Mouse (Mus musculus) thymus, postnatal 0 days (tissue): ENCODE measurements at regions not wholly inside any gene's neighbourhood (a gene's known extent, or its start where the extent isn't known, plus 50 kb on each side); places are given as distances from the start of the nearest gene placed in this dataset.

Source experiments
- DNase-seq: peaks from one replicate; pipeline ENCODE4 v3.0.0-alpha.2; 2015; ENCODE audit warnings: low spot score

DNA sequence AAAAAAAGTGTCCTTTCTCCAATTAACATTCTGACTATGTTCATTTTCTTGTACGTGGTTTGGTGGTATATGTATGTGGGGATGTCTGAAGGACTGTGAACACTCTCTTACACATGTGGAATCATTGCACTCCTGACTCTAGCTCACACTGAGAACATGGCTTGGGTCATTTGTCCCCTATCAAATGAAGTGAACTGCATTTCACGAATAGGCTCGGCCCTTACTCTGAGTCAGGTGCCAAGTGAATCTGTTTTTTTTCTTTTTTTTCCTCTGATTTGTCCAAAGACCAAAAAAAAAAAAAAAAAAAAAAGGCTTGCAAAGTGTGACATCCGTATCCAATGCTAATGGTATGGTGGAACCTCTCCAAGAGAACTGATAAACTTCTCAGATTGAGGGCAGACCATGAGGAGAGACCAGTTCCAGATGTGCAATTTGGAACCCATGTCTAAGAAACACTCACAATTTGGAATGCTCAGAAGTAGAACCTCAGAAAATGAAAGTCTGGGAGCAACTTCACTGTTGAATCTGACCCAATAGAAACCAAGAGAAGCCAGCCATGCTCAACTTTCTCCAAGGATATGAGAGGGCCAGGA is 631.7 kb upstream of the Fam160b2 start:
- no peak for DNase-seq

DNA sequence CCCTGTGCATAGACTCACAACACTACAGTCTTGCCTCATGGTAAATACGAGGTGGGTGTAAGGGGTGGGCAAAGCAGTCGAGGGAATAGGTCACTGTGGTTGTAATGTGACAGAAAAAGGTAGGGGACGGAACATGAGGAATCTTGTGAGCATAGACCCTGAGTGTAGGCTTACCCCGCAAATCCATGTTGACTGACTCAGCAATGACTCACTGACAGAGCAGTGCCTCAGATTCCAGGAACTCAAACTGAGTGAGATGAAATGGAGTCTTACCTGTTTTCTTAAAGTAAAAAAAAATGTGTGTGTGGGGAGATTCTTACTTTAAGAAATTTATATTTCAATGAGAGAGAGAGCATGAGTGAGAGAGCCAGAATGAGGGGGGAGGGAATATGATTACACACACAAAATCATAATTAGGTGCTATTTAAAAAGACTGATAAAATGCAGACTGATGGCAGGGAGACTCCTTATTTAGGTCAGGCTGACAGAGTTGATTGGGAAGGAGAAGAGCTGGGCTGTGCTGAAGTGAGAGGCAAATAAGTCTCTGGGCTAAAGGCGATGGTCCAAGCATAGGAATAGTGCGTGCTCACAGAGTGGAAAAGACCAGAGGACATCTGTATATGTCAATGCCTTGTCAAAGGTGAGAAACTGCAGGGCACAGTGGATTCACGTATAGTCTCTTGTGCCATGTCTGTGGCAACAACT is 631.0 kb upstream of the Fam160b2 start:
- DNase-seq = no peak

DNA sequence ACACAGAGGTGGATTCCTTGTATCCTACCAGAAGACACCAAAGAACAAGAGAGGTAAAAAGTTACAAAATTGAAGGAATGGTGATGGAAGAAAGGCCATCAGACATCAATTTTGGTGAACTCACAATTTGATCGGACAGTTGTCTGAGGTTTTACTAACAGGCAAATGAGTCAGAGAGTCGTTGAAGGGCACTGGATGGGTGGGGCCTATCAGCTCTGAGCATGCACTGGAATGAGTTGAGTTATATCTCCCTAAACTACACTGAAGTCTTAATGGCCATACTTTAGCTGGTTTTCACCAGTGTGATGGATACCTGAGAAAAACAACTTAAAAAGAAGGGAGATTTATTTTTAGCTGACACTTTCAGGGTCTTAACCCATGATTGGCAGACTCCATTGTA is 630.3 kb upstream of the Fam160b2 start:
- no peak for DNase-seq

DNA sequence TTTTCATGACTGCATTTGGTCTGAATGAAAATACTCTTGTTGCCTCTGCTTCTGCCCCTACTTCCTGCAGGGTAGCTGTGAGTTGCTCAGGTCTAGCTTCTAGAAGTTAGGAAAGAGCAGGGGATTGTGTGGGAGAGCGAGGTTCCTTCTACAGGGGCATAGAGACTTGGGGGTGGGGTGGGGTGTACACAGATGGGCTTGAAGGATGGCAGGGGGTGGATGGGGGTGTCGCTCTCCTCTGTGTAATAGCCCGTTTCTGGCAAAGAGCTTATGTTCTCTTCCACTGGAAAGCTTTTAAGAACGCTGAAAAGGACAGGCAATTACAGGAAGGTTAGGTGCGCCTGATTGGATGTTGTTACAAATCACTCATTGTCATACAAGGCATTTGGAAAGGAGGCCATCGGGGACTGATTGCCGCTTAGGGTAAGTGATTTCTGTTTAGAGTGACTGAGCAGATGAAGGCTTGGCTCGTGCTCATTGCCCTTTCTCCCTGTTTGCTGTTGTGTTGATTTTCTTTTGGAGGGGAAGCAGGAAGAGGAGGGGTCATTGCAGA is 629.3 kb upstream of the Fam160b2 start:
- DNase-seq = no peak

DNA sequence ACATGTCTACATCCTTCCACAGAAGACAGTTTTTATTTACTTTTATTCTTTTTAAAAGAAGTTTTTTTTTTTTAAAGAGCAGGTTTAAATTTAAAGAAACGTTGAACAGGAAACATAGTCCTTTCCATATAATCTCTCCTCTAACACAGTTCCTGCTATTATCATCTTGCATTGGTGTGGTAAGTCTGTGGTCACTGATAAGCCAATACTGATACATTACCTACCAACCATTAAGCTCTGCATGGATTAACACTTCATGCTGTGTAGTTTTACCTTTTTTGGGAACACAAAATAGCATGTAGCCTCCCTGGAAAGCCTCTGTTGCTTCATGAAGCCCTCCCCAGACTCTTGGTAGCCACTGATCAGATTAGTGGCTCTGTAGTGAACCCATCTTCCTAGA is 617.4 kb upstream of the Fam160b2 start:
- no peak for DNase-seq

DNA sequence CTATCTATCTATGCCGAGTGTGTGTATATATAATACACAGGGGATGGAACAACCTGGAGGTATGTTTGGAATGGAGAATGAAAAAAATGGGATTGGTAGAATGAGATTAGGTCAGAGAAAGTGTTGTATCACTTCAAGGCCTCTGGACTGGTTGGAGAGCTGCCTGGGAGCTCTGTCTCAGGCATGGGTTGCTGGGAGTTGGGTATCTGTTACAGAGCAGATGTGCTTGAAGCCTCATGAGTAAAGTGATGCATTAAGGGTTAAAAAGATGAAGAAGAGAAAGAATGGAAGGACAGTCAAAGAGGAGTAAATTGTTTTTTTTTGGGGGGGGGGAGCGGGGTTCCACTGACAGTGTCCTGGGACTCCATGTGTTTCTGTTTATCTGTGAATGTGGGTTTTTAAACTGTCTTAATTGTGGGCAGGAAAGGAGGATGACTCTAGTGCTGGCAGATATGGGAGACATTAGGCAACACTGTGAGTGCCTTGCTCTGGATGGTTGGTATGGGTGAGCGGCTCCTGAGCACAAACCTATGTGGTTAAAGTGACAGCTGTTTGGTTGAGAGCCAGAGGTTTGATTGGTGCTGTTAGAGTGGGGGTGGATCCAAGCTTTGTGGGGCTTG is 611.8 kb upstream of the Fam160b2 start:
- no peak for DNase-seq

DNA sequence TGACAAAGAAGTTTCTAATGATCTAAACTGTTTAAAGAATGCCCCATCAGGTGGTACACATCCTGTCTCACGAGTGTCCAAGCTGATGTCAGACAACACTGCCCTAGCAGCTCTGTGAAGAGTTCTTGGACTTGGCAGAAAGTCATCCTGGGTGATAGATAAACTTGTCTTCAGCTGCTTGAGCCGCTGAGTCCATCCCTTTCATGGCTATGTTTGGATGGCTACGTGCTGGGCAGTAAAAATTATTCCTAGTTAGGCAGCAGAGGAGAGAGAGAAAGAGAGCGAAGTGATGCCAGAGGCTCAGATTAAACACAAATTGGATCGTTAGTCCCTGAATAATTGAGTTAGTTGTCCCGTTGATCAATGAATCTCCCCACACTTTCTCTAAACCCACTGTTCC is 603.8 kb upstream of the Fam160b2 start:
- no peak for DNase-seq

DNA sequence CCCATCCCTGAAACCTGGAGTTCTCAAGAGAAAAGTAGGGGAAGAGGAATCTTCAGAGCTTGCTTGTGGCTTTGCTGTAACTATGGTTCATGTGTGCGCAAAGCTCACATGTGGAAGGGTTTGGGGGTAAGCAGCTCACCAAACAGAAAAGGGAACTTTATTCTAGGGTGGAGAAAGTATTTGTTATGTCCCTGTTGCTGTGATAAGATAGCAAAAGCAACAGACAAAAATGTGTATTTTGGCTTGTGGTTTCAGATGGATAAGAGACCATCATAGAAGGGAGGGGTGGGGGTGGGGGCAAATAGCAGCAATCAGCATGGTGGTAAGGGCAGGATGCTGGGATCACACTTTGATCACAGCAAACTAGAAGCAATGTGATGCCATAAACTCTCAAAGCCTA is 601.3 kb upstream of the Fam160b2 start:
- no peak for DNase-seq

DNA sequence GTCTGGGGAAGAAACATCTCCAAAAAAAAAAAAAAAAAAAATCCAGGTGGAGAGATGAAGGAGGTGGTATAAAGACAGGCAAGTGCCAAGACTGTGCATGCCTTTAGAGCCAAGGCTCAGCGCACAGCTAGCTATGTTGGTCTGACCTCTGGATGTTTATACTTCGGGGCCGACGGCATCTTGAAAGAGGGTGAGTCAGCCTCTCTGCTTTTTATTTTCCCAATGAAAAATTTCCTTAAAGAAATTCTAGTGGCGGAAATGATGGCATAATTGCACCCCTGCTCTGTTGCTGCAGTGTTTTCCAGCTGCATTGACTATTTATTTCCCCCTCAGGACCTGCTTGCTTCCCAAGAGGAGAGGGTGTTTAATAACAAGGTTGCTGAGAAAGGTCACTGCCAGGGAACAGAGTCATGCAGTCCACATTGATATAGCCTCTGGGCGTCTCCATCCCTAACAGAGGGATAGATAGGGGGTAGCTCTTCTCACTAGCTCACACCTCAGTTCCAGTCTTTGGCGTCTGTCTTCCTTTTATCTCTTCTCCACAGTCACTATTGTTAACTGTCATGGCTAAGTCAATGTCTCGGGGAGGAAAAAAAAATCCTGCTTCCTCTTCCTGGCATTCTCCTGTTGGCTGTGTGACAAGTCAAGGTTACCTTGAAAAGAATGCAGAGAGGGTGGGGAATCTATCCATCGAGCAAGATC is 599.7 kb upstream of the Fam160b2 start:
- no peak for DNase-seq

DNA sequence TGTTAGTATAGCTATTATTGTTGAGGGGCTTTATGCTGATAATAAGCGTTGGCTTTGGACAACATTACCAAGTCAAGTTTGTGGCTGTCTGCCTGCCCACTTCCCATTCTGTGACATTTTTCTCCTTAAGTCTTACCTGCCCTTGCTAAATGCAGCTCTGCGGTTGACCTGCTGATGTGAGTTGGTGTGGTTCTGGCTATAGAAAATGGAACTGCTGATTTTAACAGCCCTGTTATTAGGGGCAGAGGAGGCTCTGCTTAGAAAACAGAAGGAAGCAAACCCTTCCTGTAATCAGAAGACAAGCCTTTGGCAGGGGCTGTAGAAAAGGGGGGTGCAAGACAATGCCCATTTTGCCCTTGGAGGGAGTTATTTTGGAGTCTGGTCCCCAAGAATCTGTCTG is 594.6 kb upstream of the Fam160b2 start:
- no peak for DNase-seq

DNA sequence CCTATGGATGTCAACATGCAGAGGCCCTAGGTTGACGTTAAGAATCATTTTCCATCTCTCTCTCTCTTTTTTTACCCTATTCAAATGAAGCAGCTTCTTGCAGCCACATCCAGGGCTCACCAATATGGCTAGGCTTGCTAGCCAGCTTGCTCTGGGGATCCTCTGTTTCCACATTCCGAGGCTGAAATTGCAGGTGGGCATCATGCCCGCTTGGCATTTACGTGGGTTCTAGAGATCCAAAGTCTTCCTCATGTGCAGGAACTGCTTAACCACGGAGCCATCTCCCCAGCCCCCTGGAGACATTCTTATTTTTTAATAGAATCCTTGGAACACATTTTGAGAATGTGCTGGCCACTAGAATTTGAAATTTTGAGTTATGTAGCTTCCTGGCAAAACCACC is 592.9 kb upstream of the Fam160b2 start:
- DNase-seq = no peak

DNA sequence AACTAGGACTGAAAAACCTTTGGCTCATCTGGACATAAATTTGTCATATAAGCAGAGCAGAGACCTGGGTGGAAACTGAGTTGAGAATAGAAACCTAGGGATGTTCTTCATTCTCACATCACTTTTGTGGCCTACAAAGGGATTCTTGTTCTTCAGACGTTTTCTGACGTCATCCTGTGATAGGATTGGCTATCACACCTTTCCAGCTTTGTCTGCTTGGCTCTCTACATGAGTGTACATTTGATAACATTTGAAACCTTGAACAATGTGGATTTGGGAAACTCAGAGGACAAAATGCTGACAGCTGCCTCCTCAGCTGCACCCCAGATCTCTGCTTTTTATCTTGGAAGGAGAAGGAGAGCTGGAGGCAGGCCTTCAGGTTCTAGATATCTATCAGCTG is 589.7 kb upstream of the Fam160b2 start:
- no peak for DNase-seq

DNA sequence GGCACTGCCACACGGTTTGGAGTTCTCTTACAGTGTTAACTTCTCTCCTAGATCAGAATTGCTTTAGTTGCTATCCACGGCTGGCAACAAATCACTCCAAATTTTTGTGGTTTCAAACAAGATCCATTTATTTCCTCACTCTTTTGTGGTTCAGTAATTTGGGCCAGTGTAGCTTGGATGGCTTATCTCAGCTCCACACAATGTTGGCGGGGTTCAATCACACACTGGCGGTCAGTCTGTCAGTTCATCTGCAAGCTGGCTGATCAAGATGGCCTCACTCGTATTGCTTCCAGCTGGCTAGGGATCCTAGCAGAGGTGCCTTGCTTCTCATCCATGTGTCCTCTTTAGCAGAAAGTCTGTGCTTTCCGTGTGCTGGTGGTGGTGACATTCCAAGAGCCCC is 577.7 kb upstream of the Fam160b2 start:
- no peak for DNase-seq

DNA sequence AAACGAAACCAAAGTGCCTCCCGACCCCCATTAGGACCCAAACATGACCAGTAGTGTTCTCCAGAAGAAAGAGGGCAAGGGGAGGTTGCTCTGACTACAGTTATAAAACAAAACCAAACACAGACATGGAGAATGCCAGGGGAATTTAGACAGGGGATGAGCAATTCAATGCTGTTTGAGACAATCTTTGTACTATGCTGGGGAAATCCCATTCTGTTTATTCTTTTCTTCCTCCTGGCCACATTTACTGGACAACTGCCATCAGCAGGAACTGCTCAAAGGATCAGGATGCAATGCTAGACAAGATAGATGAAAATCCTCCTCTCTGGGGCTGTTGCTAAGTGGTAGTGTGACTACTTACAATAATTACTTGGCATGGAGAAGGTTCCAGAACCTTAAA is 574.5 kb upstream of the Fam160b2 start:
- no peak for DNase-seq

DNA sequence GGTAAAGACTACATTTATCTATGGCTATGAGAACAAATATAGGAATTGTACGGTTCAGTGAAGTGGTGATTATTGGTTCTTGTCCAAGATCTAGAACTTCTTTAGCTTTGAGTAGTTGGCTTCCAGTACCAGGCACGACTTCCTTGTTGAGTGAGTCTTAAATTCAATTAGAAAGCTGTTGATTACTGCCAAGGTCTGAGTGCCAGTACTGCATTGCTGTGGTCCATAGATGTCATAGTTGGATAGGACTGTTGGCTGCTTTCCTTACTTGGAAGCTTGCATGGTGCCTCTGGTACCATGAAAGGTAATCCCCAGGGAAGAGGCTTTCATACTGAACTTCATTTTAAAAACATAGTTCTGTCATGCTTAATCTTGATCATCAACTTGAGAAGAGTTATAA is 559.9 kb upstream of the Fam160b2 start:
- no peak for DNase-seq

DNA sequence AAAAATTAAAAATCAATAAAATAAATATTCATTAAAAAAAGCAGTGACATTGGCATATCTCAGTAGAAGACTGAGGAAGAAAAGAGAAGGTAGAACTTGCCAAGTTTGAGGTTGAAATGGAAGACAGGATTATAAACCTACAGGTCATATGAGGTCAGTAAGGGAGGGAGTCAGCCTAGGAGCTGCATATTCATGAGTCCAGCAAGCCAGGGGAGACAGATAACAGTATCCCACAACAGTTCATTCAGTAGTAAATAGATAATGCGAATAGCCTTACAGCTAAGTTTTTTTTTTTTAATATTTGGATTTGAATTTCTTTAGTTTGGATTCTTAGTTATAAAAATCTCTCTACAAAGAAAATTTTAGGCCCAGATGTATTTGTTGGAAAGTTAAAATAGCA is 542.8 kb upstream of the Fam160b2 start:
- DNase-seq = no peak

DNA sequence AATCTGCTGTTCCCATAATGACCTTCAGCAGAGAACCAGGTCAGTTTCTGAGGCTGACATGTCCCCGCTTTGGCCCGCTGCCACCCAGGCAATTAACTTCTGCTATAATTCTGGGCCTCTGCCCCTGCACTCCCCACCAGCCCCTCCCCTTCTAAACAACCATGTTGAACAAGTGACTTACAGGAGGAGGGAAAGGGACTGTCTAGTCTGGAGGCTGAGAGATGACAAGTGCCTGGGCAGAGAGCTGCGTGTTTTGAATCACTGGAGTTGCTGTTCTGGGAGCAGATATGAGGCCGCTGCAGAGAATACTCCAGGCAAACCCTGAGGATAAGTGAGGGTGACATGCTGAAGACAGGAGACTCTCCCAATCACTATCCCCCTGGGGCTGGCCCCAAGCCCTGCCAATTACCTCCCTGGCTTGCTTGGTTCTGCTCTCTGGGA is 530.2 kb upstream of the Fam160b2 start:
- no peak for DNase-seq

DNA sequence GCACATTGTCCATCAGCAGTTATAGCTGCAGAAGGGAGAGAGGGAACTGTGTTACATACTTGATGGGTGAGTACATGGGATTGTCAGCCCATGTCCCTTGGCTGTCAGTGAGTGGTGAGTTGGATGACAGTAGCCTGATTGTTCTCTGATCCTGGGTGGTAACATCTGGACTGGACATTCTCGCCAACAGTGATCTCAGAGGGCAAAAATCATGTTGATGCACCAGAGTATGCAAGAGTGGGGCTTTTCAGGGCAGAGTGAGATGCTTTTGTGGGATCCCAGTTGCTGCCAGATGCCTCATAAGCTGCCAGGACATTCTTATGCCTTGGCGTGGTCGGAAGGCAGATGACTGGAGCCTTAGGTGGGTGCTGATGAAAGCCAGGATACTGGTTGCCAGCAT is 528.9 kb upstream of the Fam160b2 start:
- DNase-seq = no peak

DNA sequence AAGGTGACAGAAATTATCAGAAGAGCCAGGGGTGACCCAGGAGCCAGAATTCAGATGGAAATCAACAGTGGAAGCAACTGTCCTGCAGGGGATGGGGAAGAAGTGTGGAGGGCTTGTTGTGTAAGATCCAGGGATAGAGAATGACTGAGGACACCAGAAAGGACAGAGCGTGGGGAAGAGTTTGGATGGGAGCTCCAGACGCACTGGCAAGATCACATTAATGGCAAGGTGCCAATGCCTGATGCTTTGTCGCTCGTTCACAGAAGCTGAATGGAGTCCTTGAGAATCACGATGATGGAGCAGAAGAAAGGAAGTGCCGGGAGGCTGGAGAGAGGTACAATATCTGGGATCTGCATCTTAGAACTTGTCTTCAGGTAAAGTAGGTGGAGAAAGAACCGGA is 519.0 kb upstream of the Fam160b2 start:
- DNase-seq = no peak

DNA sequence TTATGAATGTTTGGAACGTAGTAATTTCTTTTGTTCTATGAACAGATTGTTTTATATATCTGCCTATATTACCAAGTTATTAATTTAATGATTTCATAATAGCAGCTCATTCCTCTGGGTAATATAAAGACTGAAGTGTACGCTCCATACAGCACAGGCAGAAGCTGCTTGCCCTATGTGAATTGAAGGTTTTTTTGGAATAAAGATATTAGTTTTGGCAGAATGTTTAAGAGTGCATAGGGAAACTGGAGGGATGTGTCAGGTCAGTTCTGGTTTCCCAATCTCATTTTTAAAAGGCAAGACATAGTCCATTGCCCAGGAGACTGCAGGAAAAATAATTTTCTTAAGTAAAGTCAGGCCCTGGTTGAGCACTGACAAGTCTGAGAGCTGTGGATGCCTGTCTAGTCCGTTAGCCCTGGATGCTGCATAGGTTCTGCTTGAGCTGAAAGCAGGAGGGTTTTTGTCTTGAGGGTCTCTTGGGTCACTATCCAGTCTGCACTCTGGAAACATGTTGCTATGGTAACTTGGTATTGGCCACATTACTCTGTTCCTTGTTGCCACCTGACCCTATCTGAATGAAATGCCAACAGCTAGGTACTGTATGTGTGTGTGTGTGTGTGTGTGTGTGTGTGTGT is 516.3 kb upstream of the Fam160b2 start:
- DNase-seq = no peak

DNA sequence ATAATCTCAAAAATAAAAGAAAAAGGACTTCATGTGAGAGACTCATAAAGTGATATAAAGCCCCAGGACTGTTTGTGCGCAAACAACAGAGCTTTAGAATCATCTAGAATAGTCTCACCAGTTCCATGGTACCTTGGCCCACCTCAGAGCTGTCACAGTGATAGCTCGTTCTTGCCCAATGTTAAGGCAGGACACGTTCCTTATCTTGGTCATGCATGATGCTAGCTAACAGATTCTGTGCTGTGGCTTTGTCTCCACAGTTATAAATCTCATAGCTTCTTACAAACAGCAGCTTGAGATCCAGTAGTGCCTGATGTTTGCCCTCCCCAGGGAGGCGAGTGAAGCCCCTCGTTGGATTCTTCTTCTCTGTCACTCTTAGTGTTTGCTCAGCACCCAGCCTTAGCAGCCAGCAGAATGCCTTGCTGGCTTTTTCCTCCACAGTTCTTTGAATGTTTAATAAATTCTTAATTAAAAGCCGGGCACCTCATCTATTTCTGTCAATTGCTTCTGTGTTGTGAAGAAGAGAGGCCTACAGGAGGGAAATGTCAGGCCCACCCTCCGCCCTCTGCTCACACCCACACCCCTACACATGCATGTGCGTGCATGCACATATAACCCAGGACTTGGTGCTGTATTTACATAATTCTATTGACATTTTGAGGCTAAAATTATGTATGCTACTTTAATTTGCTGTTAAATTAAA is 515.6 kb upstream of the Fam160b2 start:
- no peak for DNase-seq
